Mouse (Mus musculus): ENCODE measurements around the gene Hmg20a. TPM values are rescaled to one million over a fixed set of nuclear protein-coding genes. Genes with fewer than 3 reads are reported as not detected.
A peak's percentile ranks its signal among the peaks of the same experiment; 100 is the strongest.

The Hmg20a gene
- polyA plus RNA-seq, 1 experiment = 13.8 TPM

DNA sequence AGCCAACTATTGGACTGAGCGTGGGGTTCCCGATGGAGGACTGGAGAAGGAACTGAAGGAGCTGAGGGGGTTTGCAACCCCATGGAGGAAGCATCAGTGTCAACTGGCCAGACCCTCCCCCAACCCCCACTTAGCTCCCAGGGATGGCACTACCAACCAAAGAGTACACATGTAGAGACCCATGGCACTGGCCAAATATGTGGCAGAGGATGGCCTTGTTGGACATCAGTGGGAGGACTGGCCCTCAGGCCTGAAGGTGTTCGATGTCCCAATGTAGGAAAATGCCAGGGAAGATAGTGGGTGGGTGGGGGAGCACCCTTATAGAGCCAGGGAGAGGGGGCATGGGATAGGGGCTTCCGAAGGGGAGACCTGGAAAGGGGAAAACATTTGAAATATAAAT, 47.8 kb downstream of the Hmg20a start:
- Histone ChIP-seq H3K79me2 (ENCODE audit: control insufficient read depth, insufficient read depth) (peaks cover 5% of the 10 kb centered on the region), H3ac (ENCODE audit: control insufficient read depth, insufficient read length) (no peak overlapping the region)
- TF ChIP-seq POLR2A (IDR thresholded peaks at IDR 0.05; ENCODE audit: insufficient read length, low read depth) (no peak), USF1 (IDR thresholded peaks at IDR 0.05; ENCODE audit: low read depth) (no peak), TCF3 (IDR thresholded peaks at IDR 0.05; ENCODE audit: insufficient read length, low read depth) (no peak), SRF (IDR thresholded peaks at IDR 0.05; ENCODE audit: control insufficient read depth, insufficient read length, low read depth) (no peak), MAX (IDR thresholded peaks at IDR 0.05; ENCODE audit: low read depth) (no peak), MYOD1 (IDR thresholded peaks at IDR 0.05; ENCODE audit: control insufficient read depth in 1 of 3, insufficient read length in 2 of 3, low read depth in 2 of 3) (no peak), TCF12 (IDR thresholded peaks at IDR 0.05; ENCODE audit: insufficient read depth, poor library complexity, severe bottlenecking) (no peak), CEBPB (IDR thresholded peaks at IDR 0.05; ENCODE audit: insufficient read depth, poor library complexity, severe bottlenecking) (no peak), MYOG (IDR thresholded peaks at IDR 0.05; ENCODE audit: control insufficient read depth in 1 of 3, insufficient read depth in 1 of 3, insufficient read length in 2 of 3, low read depth in 2 of 3) (no peak)

DNA sequence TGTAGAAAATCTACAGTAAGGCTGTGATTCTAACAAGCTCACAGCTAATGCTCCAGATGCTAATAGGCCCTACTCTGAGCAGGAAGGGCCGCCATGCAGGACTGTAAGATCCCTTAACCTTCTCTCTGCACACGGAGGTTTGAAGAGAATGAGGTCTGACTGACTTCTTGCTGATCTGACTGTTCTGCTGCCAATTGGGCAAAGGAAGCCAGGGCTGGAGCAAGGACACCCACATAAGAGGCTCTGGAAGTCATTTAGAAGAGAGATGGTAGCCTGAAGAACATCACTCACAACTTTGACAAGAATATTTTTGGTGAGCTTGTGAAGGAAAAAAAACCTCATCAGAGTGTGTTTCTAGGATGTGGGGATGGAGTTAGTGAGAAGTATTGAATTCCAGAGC, 51.2 kb downstream of the Hmg20a start:
- Histone ChIP-seq H3K36me3 (ENCODE audit: control insufficient read depth, insufficient read depth) (peaks cover 5% of the 10 kb centered on the region), H3K27me3 (ENCODE audit: control insufficient read depth, insufficient read depth, insufficient read length) (no peaks in the 10 kb centered on the region), H3K4me2 (ENCODE audit: low read depth) (no peak overlapping the region), H3ac (ENCODE audit: control insufficient read depth, insufficient read length) (no peak overlapping the region), H3K79me2 (ENCODE audit: control insufficient read depth, insufficient read depth) (peaks cover 5% of the 10 kb centered on the region), H3K4me3 (no peak overlapping the region)
- TF ChIP-seq TCF12 (IDR thresholded peaks at IDR 0.05; ENCODE audit: insufficient read depth, poor library complexity, severe bottlenecking) (no peak), CEBPB (IDR thresholded peaks at IDR 0.05; ENCODE audit: insufficient read depth, poor library complexity, severe bottlenecking) (no peak), SRF (IDR thresholded peaks at IDR 0.05; ENCODE audit: control insufficient read depth, insufficient read length, low read depth) (no peak), MYOD1 (IDR thresholded peaks at IDR 0.05; ENCODE audit: control insufficient read depth in 1 of 3, insufficient read length in 2 of 3, low read depth in 2 of 3) (no peak)

More for the DNA sequence above, 47.8 kb downstream of the Hmg20a start:
- H3K4me3 ChIP-seq = no peak overlapping the region
- no peaks in the 10 kb centered on the region for H3K27me3 ChIP-seq (ENCODE audit: control insufficient read depth, insufficient read depth, insufficient read length)
- H3K36me3 ChIP-seq (ENCODE audit: control insufficient read depth, insufficient read depth) = no peaks in the 10 kb centered on the region
- H3K4me2 ChIP-seq (ENCODE audit: low read depth) = peak overlapping the region; percentile 64

DNA sequence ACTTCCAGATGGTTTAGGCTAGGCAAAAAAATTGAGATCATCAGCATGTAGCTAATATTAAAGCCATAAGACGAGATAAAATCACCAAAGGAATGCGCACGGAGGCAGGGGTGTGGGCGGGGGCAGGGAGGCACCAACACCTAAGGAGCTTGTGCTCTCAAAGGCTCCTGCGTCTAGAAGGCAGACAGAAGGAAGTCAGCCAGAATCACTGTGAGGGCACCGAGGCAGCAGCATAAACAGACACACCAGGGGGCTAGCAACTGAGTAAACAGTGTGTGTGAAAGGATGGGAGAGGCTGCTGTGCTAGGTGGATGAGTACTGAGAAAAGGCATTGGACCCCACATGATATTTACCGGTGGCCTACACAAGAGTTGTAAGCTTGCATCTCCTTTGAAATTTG, 51.9 kb downstream of the Hmg20a start:
- H3ac ChIP-seq (ENCODE audit: control insufficient read depth, insufficient read length) = no peak overlapping the region
- H3K27me3 ChIP-seq (ENCODE audit: control insufficient read depth, insufficient read depth, insufficient read length) = no peaks in the 10 kb centered on the region
- peaks cover 9% of the 10 kb centered on the region for H3K36me3 ChIP-seq (ENCODE audit: control insufficient read depth, insufficient read depth)
- H3K79me2 ChIP-seq (ENCODE audit: control insufficient read depth, insufficient read depth) = peaks cover 5% of the 10 kb centered on the region
- no peak overlapping the region for H3K4me3 ChIP-seq
- no peak overlapping the region for H3K4me2 ChIP-seq (ENCODE audit: low read depth)
- TF ChIP-seq MYOG (IDR thresholded peaks at IDR 0.05; ENCODE audit: control insufficient read depth in 1 of 3, insufficient read depth in 1 of 3, insufficient read length in 2 of 3, low read depth in 2 of 3) (no peak), MAX (IDR thresholded peaks at IDR 0.05; ENCODE audit: low read depth) (no peak), POLR2A (IDR thresholded peaks at IDR 0.05; ENCODE audit: insufficient read length, low read depth) (no peak), TCF12 (IDR thresholded peaks at IDR 0.05; ENCODE audit: insufficient read depth, poor library complexity, severe bottlenecking) (no peak), CEBPB (IDR thresholded peaks at IDR 0.05; ENCODE audit: insufficient read depth, poor library complexity, severe bottlenecking) (no peak), USF1 (IDR thresholded peaks at IDR 0.05; ENCODE audit: low read depth) (no peak), TCF3 (IDR thresholded peaks at IDR 0.05; ENCODE audit: insufficient read length, low read depth) (no peak), E2F4 (IDR thresholded peaks at IDR 0.05; ENCODE audit: insufficient read depth) (no peak), REST (IDR thresholded peaks at IDR 0.05; ENCODE audit: insufficient read depth, insufficient read length) (no peak)

DNA sequence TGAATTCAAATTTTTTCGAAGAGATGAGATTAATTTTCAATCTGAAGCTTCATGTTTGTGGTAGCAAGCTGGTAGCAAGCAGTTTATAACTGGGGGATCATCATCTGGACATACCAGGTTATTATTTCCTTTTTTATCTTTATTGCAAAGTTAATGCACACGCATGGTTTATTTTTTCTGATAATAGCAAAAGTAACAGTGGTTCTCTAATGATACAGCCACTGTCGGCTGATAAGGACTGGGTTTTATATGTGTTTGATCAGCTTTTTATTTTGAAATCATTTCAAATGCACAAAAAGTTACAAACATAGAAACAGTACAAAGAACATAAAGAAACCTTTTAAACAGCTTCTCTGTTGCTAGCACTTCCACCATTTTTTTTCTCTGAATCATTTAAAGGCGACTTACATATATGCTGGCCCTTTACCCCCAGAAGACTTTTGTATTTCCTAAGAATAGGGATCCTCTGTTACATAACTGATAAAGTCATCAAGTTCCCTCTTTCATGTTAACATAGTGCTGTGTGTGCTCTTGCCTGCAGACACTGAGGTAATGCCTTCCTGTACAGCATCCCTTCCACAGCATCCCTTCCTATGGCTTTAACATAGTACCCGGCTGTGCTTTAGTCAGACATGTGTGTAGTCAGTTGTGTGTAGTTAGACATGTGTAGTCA, 60.7 kb downstream of the Hmg20a start:
- no peak overlapping the region for H3K4me2 ChIP-seq (ENCODE audit: low read depth)
- H3K79me2 ChIP-seq (ENCODE audit: control insufficient read depth, insufficient read depth) = no peaks in the 10 kb centered on the region
- no peaks in the 10 kb centered on the region for H3K27me3 ChIP-seq (ENCODE audit: control insufficient read depth, insufficient read depth, insufficient read length)
- H3K4me3 ChIP-seq = no peak overlapping the region
- no peak for TF ChIP-seq POLR2A (IDR thresholded peaks at IDR 0.05; ENCODE audit: insufficient read length, low read depth)
- no peak for TF ChIP-seq REST (IDR thresholded peaks at IDR 0.05; ENCODE audit: insufficient read depth, insufficient read length)
- TF ChIP-seq TCF12 (IDR thresholded peaks at IDR 0.05; ENCODE audit: insufficient read depth, poor library complexity, severe bottlenecking) = no peak
- TF ChIP-seq MAX (IDR thresholded peaks at IDR 0.05; ENCODE audit: low read depth) = no peak
- no peak for TF ChIP-seq SRF (IDR thresholded peaks at IDR 0.05; ENCODE audit: control insufficient read depth, insufficient read length, low read depth)
- TF ChIP-seq E2F4 (IDR thresholded peaks at IDR 0.05; ENCODE audit: insufficient read depth) = no peak
- no peak for TF ChIP-seq MYOG (IDR thresholded peaks at IDR 0.05; ENCODE audit: control insufficient read depth in 1 of 3, insufficient read depth in 1 of 3, insufficient read length in 2 of 3, low read depth in 2 of 3)
- TF ChIP-seq POLR2AphosphoS2 (IDR thresholded peaks at IDR 0.05; ENCODE audit: insufficient read length, low read depth) = no peak
- no peak for TF ChIP-seq USF1 (IDR thresholded peaks at IDR 0.05; ENCODE audit: low read depth)
- no peak overlapping the region for H3ac ChIP-seq (ENCODE audit: control insufficient read depth, insufficient read length)
- peaks cover 21% of the 10 kb centered on the region for H3K36me3 ChIP-seq (ENCODE audit: control insufficient read depth, insufficient read depth)

- no peak overlapping the region for H3K4me3 ChIP-seq
- no peak overlapping the region for H3K4me2 ChIP-seq (ENCODE audit: low read depth)
Observed at GRCm38 (mm10) chr9:56482623-56483022, 64.2 kb downstream of the Hmg20a start.

More at GRCm38 (mm10) chr9:56482623-56483022, 64.2 kb downstream of the Hmg20a start:
- no peak overlapping the region for H3ac ChIP-seq (ENCODE audit: control insufficient read depth, insufficient read length)
- H3K79me2 ChIP-seq (ENCODE audit: control insufficient read depth, insufficient read depth) = no peaks in the 10 kb centered on the region
- peaks cover 12% of the 10 kb centered on the region for H3K36me3 ChIP-seq (ENCODE audit: control insufficient read depth, insufficient read depth)
- no peak for TF ChIP-seq TCF3 (IDR thresholded peaks at IDR 0.05; ENCODE audit: insufficient read length, low read depth)
- TF ChIP-seq TCF12 (IDR thresholded peaks at IDR 0.05; ENCODE audit: insufficient read depth, poor library complexity, severe bottlenecking) = no peak
- no peak for TF ChIP-seq USF1 (IDR thresholded peaks at IDR 0.05; ENCODE audit: low read depth)
- TF ChIP-seq MAX (IDR thresholded peaks at IDR 0.05; ENCODE audit: low read depth) = no peak
- no peak for TF ChIP-seq POLR2AphosphoS2 (IDR thresholded peaks at IDR 0.05; ENCODE audit: insufficient read length, low read depth)
- no peak for TF ChIP-seq SRF (IDR thresholded peaks at IDR 0.05; ENCODE audit: control insufficient read depth, insufficient read length, low read depth)
- no peak for TF ChIP-seq REST (IDR thresholded peaks at IDR 0.05; ENCODE audit: insufficient read depth, insufficient read length)
- no peak for TF ChIP-seq CEBPB (IDR thresholded peaks at IDR 0.05; ENCODE audit: insufficient read depth, poor library complexity, severe bottlenecking)
- TF ChIP-seq E2F4 (IDR thresholded peaks at IDR 0.05; ENCODE audit: insufficient read depth) = no peak
- no peak for TF ChIP-seq POLR2A (IDR thresholded peaks at IDR 0.05; ENCODE audit: insufficient read length, low read depth)
- no peak for TF ChIP-seq MYOD1 (IDR thresholded peaks at IDR 0.05; ENCODE audit: control insufficient read depth in 1 of 3, insufficient read length in 2 of 3, low read depth in 2 of 3)
- TF ChIP-seq MYOG (IDR thresholded peaks at IDR 0.05; ENCODE audit: control insufficient read depth in 1 of 3, insufficient read depth in 1 of 3, insufficient read length in 2 of 3, low read depth in 2 of 3) = no peak
- no peaks in the 10 kb centered on the region for H3K27me3 ChIP-seq (ENCODE audit: control insufficient read depth, insufficient read depth, insufficient read length)
